Mouse (Mus musculus): ENCODE measurements at regions not wholly inside any gene's neighbourhood (a gene's known extent, or its start where the extent isn't known, plus 50 kb on each side); places are given as distances from the start of the nearest gene placed in this dataset.

DNA sequence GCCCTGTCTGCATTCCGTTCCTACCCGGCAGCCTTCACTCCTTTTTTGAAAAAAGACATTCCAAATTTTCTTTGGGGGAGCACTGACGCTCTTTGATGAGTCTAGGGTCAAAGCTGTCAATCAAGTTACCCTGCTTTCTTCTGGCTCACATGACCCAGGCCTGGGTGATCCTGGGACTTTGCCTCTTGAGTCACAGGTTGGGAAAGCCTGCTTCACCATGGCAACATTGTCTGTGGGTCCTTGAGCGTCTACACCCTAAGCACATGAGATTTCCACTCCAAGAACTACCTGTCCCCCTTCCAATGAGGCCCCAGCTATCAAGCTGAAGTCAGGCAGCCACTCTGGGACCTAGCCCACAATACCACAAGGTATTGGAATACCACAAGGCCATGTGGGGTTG is 73.5 kb downstream of the Lsm3 start:
- WGBS = 72% methylated on average over 4 of the region's 4 CpGs
- DNase-seq (ENCODE audit: low spot score) (no peak), ATAC-seq (replicated peaks; ENCODE audit: low FRiP score) (no peak)
- H3K36me3 ChIP-seq (ENCODE audit: control insufficient read depth, insufficient read depth, low read length) = no peaks in the 10 kb centered on the region
- H3K4me2 ChIP-seq = no peak overlapping the region
- no peak overlapping the region for H3K27ac ChIP-seq (ENCODE audit: low read depth, low read length)
- no peaks in the 10 kb centered on the region for H3K4me1 ChIP-seq (replicated peaks; ENCODE audit: control insufficient read depth, insufficient read depth, low read length)
- H3K4me3 ChIP-seq (ENCODE audit: low read depth, low read length) = no peak overlapping the region
- H3K9me3 ChIP-seq (ENCODE audit: control insufficient read depth, low read length) = no peaks in the 10 kb centered on the region
- no peak overlapping the region for H3K9ac ChIP-seq (ENCODE audit: low read depth, low read length)
- no peaks in the 10 kb centered on the region for H3K27me3 ChIP-seq (replicated peaks; ENCODE audit: control insufficient read depth, insufficient read depth, low read length)

- DNase-seq (ENCODE audit: low spot score) (no peak), ATAC-seq (replicated peaks; ENCODE audit: low FRiP score) (no peak)
- Histone ChIP-seq H3K4me2 (no peak overlapping the region), H3K27ac (ENCODE audit: low read depth, low read length) (no peak overlapping the region), H3K27me3 (replicated peaks; ENCODE audit: control insufficient read depth, insufficient read depth, low read length) (no peaks in the 10 kb centered on the region), H3K4me3 (ENCODE audit: low read depth, low read length) (no peak overlapping the region), H3K9me3 (ENCODE audit: control insufficient read depth, low read length) (no peaks in the 10 kb centered on the region), H3K4me1 (replicated peaks; ENCODE audit: control insufficient read depth, insufficient read depth, low read length) (no peaks in the 10 kb centered on the region), H3K9ac (ENCODE audit: low read depth, low read length) (no peak overlapping the region), H3K36me3 (ENCODE audit: control insufficient read depth, insufficient read depth, low read length) (no peaks in the 10 kb centered on the region)
- 39% methylated on average over 6 of the region's 6 CpGs for WGBS
These were observed 74.7 kb downstream of the Lsm3 start for GRCm38 (mm10) chr6:91590395-91590794.

- no peaks in the 10 kb centered on the region for H3K27me3 ChIP-seq (replicated peaks; ENCODE audit: control insufficient read depth, insufficient read depth, low read length)
- H3K9ac ChIP-seq (ENCODE audit: low read depth, low read length) = no peak overlapping the region
- DNase-seq (ENCODE audit: low spot score) (no peak), ATAC-seq (replicated peaks; ENCODE audit: low FRiP score) (no peak)
- H3K36me3 ChIP-seq (ENCODE audit: control insufficient read depth, insufficient read depth, low read length) = no peaks in the 10 kb centered on the region
- no peaks in the 10 kb centered on the region for H3K4me1 ChIP-seq (replicated peaks; ENCODE audit: control insufficient read depth, insufficient read depth, low read length)
- H3K4me3 ChIP-seq (ENCODE audit: low read depth, low read length) = no peak overlapping the region
- H3K9me3 ChIP-seq (ENCODE audit: control insufficient read depth, low read length) = no peaks in the 10 kb centered on the region
- 48% methylated on average over 8 of the region's 8 CpGs for WGBS
- no peak overlapping the region for H3K27ac ChIP-seq (ENCODE audit: low read depth, low read length)
- no peak overlapping the region for H3K4me2 ChIP-seq
These were observed 75.3 kb downstream of the Lsm3 start for GRCm38 (mm10) chr6:91590806-91591571.

- no peaks in the 10 kb centered on the region for H3K27me3 ChIP-seq (replicated peaks; ENCODE audit: control insufficient read depth, insufficient read depth, low read length)
- no peaks in the 10 kb centered on the region for H3K36me3 ChIP-seq (ENCODE audit: control insufficient read depth, insufficient read depth, low read length)
- DNase-seq (ENCODE audit: low spot score) = no peak
- no peak overlapping the region for H3K27ac ChIP-seq (ENCODE audit: low read depth, low read length)
- H3K9me3 ChIP-seq (ENCODE audit: control insufficient read depth, low read length) = no peaks in the 10 kb centered on the region
- WGBS = 62% methylated on average over 2 of the region's 2 CpGs
- no peak overlapping the region for H3K9ac ChIP-seq (ENCODE audit: low read depth, low read length)
- H3K4me1 ChIP-seq (replicated peaks; ENCODE audit: control insufficient read depth, insufficient read depth, low read length) = no peaks in the 10 kb centered on the region
- no peak overlapping the region for H3K4me3 ChIP-seq (ENCODE audit: low read depth, low read length)
- ATAC-seq (replicated peaks; ENCODE audit: low FRiP score) = no peak
- no peak overlapping the region for H3K4me2 ChIP-seq
These were observed 76.9 kb downstream of the Lsm3 start for GRCm38 (mm10) chr6:91592651-91593050.

- Histone ChIP-seq H3K36me3 (ENCODE audit: control insufficient read depth, insufficient read depth, low read length) (no peaks in the 10 kb centered on the region), H3K4me3 (ENCODE audit: low read depth, low read length) (no peak overlapping the region), H3K4me1 (replicated peaks; ENCODE audit: control insufficient read depth, insufficient read depth, low read length) (no peaks in the 10 kb centered on the region), H3K27ac (ENCODE audit: low read depth, low read length) (no peak overlapping the region), H3K9me3 (ENCODE audit: control insufficient read depth, low read length) (no peaks in the 10 kb centered on the region), H3K9ac (ENCODE audit: low read depth, low read length) (no peak overlapping the region), H3K4me2 (no peak overlapping the region), H3K27me3 (replicated peaks; ENCODE audit: control insufficient read depth, insufficient read depth, low read length) (no peaks in the 10 kb centered on the region)
- 60% methylated on average over 10 of the region's 10 CpGs for WGBS
- no peak for ATAC-seq (replicated peaks; ENCODE audit: low FRiP score)
- no peak for DNase-seq (ENCODE audit: low spot score)
These were observed 83.2 kb downstream of the Lsm3 start for GRCm38 (mm10) chr6:91598942-91599341.

- Histone ChIP-seq H3K4me3 (ENCODE audit: low read depth, low read length) (no peak overlapping the region), H3K9me3 (ENCODE audit: control insufficient read depth, low read length) (no peaks in the 10 kb centered on the region), H3K27me3 (replicated peaks; ENCODE audit: control insufficient read depth, insufficient read depth, low read length) (no peaks in the 10 kb centered on the region), H3K4me2 (no peak overlapping the region), H3K36me3 (ENCODE audit: control insufficient read depth, insufficient read depth, low read length) (no peaks in the 10 kb centered on the region), H3K4me1 (replicated peaks; ENCODE audit: control insufficient read depth, insufficient read depth, low read length) (no peaks in the 10 kb centered on the region), H3K9ac (ENCODE audit: low read depth, low read length) (no peak overlapping the region), H3K27ac (ENCODE audit: low read depth, low read length) (no peak overlapping the region)
- DNase-seq (ENCODE audit: low spot score) (no peak), ATAC-seq (replicated peaks; ENCODE audit: low FRiP score) (no peak)
- WGBS = 76% methylated on average over 3 of the region's 3 CpGs
These were observed 83.7 kb upstream of the Slc6a6 start for GRCm38 (mm10) chr6:91600116-91600515.

DNA sequence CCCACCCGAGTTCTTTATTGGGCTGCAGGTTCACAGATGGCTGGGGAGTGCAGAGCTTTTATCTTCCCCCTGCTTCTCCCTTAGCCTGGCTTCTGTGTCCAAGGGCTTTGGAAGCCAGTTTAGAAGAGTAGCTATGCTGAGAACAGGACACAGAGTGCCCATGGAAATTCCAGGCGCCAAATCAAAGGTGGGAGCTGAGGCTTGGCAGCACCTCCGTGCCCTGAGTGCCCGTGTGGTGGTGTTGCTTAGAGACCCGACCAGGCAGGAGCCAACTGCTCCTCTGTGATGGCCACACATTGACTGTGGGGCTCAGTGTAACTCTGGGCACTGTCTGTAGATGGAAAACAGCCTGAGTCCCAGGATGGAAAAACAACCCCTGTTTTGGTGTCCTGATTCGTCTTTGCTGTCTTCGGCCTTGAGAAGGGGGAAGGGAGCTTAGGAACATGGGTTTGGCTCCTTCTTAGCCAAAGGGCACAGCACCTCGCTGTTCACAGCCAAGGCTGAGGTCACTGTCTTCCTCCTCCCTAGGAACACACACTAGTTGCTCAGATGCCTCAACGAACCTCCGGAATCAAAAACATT is 77.1 kb upstream of the Slc6a6 start:
- Histone ChIP-seq H3K4me3 (ENCODE audit: low read depth, low read length) (no peak overlapping the region), H3K27me3 (replicated peaks; ENCODE audit: control insufficient read depth, insufficient read depth, low read length) (no peaks in the 10 kb centered on the region), H3K9ac (ENCODE audit: low read depth, low read length) (no peak overlapping the region), H3K36me3 (ENCODE audit: control insufficient read depth, insufficient read depth, low read length) (no peaks in the 10 kb centered on the region), H3K9me3 (ENCODE audit: control insufficient read depth, low read length) (no peaks in the 10 kb centered on the region), H3K4me1 (replicated peaks; ENCODE audit: control insufficient read depth, insufficient read depth, low read length) (no peaks in the 10 kb centered on the region), H3K4me2 (no peak overlapping the region), H3K27ac (ENCODE audit: low read depth, low read length) (no peak overlapping the region)
- ATAC-seq (replicated peaks; ENCODE audit: low FRiP score) = no peak
- 78% methylated on average over 10 of the region's 10 CpGs for WGBS
- no peak for DNase-seq (ENCODE audit: low spot score)

DNA sequence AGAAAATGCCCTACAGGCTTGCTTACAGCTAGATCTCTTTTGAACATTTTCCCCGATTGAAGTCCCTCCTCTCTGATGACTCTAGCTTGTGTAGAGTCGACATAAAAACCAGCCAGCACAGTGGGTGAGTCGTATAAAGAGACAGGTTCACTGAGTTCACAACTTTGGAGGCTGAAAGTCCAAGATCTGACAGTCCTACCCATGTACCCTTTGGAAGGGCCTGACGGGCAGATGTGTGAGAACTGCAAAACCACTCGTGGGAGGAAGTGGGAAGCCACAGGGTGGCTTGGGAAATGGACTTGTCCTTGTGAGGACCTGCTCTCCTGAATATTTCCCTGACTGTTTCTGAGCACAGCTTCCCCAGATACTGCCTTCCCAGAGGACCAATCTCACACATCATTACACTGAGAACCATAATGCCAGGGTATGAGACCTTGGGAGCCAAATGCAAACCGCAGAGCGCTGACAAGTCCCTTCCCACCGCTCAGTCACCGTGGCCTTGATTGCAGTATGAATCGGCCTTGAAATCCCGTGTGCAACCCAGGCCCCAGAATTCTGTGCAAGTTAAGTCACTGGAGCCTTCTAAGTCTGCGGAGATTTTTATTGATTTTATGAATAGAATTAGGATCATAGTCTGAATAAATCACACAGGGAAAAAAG is 76.1 kb upstream of the Slc6a6 start:
- Histone ChIP-seq H3K9me3 (ENCODE audit: control insufficient read depth, low read length) (no peaks in the 10 kb centered on the region), H3K9ac (ENCODE audit: low read depth, low read length) (no peak overlapping the region), H3K36me3 (ENCODE audit: control insufficient read depth, insufficient read depth, low read length) (no peaks in the 10 kb centered on the region), H3K27me3 (replicated peaks; ENCODE audit: control insufficient read depth, insufficient read depth, low read length) (no peaks in the 10 kb centered on the region), H3K4me1 (replicated peaks; ENCODE audit: control insufficient read depth, insufficient read depth, low read length) (no peaks in the 10 kb centered on the region), H3K4me3 (ENCODE audit: low read depth, low read length) (no peak overlapping the region), H3K27ac (ENCODE audit: low read depth, low read length) (no peak overlapping the region), H3K4me2 (no peak overlapping the region)
- 69% methylated on average over 12 of the region's 12 CpGs for WGBS
- ATAC-seq (replicated peaks; ENCODE audit: low FRiP score) = no peak
- DNase-seq (ENCODE audit: low spot score) = no peak

DNA sequence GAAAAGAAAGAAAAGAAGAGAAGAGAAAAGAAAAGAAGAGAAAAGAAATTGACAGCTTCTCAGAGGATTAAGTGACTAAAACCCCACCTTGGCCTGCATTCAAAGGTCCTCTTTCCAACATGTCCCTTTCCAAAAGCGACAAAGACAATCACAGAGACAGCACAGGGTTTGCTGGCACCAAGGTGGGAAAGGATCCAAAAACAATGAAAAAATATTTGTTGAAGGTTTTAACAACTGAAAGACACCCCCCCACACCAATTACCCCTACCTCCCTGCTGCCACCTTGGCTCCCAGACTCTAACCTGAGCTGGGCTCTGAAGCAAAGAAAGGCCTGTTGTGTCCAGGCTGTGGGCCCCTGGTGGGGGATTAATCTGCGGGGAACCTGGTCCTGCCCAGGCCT is 74.2 kb upstream of the Slc6a6 start:
- Histone ChIP-seq H3K4me1 (replicated peaks; ENCODE audit: control insufficient read depth, insufficient read depth, low read length) (no peaks in the 10 kb centered on the region), H3K9ac (ENCODE audit: low read depth, low read length) (no peak overlapping the region), H3K9me3 (ENCODE audit: control insufficient read depth, low read length) (no peaks in the 10 kb centered on the region), H3K4me3 (ENCODE audit: low read depth, low read length) (no peak overlapping the region), H3K4me2 (no peak overlapping the region), H3K27me3 (replicated peaks; ENCODE audit: control insufficient read depth, insufficient read depth, low read length) (no peaks in the 10 kb centered on the region), H3K27ac (ENCODE audit: low read depth, low read length) (no peak overlapping the region), H3K36me3 (ENCODE audit: control insufficient read depth, insufficient read depth, low read length) (no peaks in the 10 kb centered on the region)
- WGBS = 60% methylated on average over 2 of the region's 2 CpGs
- ATAC-seq (replicated peaks; ENCODE audit: low FRiP score) (no peak), DNase-seq (ENCODE audit: low spot score) (no peak)
